Mouse (Mus musculus): ENCODE measurements at regions not wholly inside any gene's neighbourhood (a gene's known extent, or its start where the extent isn't known, plus 50 kb on each side); places are given as distances from the start of the nearest gene placed in this dataset.

- DNase-seq (ENCODE audit: low read depth, low spot score): no peak
Observed at GRCm38 (mm10) chr2:6263565-6263964, 50.7 kb upstream of the Echdc3 start.

GRCm38 (mm10) chr2:6264085-6264783 is 51.4 kb upstream of the Echdc3 start:
- DNase-seq (ENCODE audit: low read depth, low spot score): no peak

GRCm38 (mm10) chr2:6265117-6265516 is 52.3 kb upstream of the Echdc3 start:
- DNase-seq (ENCODE audit: low read depth, low spot score): no peak

- DNase-seq (ENCODE audit: low read depth, low spot score): no peak
Observed at GRCm38 (mm10) chr2:6267066-6267465, 54.2 kb upstream of the Echdc3 start.

GRCm38 (mm10) chr2:6267537-6267936 is 54.7 kb upstream of the Echdc3 start:
- peak; percentile 26 for DNase-seq (ENCODE audit: low read depth, low spot score)

GRCm38 (mm10) chr2:6272514-6272913 is 50.0 kb upstream of the Usp6nl start:
- no peak for DNase-seq (ENCODE audit: low read depth, low spot score)

Data from mesoderm, embryonic 11.5 days (tissue).